Mouse (Mus musculus): Measurements from ENCODE around the gene Gm20604.

Gm20604 gene

GRCm38 (mm10) chr12:102710851-102711375, 47.6 kb downstream of the Gm20604 start:
- ATAC-seq (ENCODE audit: insufficient number of reproducible peaks, low FRiP score, low TSS enrichment), result peak; percentile 88

- ATAC-seq (ENCODE audit: insufficient number of reproducible peaks, low FRiP score, low TSS enrichment), result no peak
Measured at GRCm38 (mm10) chr12:102709896-102710295, 48.6 kb downstream of the Gm20604 start.

DNA sequence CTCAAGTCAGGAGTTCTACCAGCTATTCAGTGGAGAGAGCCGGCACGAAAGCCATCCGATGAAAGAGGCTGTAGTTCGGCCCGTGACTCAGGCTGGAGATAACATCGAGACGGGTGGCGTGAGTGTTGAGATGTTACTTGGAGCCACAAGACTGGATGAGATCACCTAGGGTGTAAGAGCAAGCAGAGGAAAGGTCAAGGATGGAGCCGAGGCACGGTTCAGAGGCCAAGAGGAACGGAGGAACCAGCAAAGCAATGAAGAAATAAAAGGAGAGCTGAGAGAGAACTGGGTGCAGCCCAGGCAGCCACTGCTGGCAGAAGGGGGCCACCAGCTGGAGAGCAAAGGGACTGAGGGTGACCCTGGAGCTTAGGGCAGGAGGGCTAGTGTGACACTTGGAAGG, 50.3 kb downstream of the Gm20604 start:
- no peak for ATAC-seq (ENCODE audit: insufficient number of reproducible peaks, low FRiP score, low TSS enrichment)

- no peak for ATAC-seq (ENCODE audit: insufficient number of reproducible peaks, low FRiP score, low TSS enrichment)
Measured at GRCm38 (mm10) chr12:102706833-102707463, 51.5 kb downstream of the Gm20604 start.

DNA sequence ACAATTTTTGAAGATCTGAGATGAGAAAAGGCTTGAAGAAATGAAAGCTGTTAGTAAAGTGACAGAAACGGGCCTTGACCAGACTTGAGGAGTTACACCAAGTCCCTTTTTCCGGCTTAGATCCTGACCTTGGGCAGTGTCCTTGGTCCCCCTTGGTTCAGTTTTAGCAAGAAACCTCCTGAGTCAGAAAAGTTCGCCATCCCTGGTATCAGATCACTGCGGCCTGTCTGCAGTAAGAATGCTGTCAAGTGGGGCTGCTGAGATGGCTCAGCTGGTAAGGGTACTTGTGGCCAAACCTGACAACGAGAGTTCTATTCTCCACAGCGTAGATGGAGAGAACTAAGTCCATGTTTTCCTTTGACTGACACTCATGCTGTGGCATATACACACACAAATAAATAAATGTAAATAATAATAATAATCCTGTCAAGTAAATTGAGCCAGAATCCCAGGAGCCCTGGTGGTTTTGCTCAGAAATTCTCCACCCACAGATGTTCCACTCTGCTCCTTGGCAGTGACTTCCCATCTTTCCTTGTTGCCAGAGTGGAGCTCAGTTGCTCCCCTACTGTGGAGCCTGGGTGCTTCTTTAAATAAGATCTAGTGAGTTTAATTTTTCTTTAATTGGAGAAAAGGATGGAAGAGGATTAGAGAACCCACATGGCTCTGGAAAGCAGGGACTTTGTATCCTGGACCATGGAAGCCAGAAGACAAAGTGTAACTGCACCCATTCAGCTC, 52.4 kb downstream of the Gm20604 start:
- ATAC-seq (ENCODE audit: insufficient number of reproducible peaks, low FRiP score, low TSS enrichment), result no peak

DNA sequence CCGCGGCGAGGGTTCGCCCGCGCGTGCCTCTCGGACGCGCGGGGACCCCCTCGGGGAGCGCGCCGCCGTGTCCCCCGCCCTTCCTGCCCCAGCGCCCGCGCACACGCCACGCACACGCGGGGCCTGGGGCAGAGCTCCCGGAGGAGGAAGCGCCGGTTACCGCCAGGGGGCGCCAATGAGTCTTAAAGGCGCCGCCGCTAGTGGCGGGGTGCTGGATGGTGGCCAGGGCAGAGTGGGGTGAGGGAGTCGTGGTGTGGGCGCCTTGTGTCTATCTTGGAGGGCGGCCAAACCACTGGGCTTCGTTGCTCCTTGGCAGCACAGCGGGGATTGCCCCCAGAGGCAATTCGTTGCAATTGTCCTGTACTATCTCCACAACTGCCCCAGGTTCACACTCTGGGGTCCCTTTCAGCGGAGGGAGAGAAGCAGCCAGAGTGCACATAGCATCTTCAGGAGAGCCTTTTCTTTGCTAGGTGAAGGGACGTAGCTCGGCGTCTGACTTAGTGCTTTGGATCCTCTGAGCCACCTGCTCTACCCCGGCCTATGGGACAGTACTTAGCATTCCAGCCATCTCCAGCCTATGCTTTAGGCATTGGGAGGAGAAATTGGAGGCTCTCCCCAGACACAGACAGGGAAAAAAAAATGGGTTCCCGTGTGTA, 53.1 kb downstream of the Gm20604 start:
- ATAC-seq (ENCODE audit: insufficient number of reproducible peaks, low FRiP score, low TSS enrichment), result peak; percentile 56

DNA sequence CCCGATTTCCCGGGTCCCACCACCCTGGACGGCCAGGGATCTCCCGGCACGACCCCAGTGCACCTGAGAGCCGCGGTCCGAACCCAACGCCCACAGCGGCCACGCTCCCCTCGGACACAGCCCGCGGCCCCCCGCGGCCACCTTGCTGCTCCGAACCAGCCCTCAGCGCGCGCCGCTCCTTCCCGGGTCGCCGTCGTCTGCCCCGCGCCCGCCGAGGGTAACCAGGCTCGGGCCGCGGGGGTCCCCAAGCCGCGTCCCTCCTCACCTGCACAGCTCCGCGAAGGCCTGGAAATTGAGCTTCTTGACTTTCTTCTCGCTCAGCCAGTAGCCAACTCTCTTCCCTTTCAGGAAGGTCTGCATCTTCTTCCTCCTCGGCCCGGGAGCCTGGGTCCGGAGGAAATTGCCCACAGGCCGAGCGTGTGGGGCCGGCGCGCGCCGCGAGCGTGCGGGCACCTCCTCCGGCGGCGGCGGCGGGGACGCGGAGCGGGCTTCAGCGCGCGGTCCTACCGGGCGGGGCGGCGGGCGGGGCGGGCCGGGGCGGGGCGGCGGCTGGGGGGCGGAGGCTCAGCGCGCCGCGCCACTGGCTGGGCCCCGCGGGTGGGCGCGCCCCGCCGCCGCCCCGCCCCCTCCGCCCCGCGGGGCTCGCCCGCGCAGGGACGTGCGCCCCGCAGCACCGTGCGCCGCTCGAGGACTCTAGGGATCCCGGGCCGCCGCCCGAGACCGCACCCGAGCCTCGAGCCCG, 53.8 kb downstream of the Gm20604 start, which contains the start of gene Itpk1:
Itpk1 (minus strand) TSS at position 474 of the 742 bp plus-strand sequence.
- ATAC-seq (ENCODE audit: insufficient number of reproducible peaks, low FRiP score, low TSS enrichment), result peak; percentile 34

GRCm38 (mm10) chr12:102703921-102704408, 54.5 kb downstream of the Gm20604 start:
- no peak for ATAC-seq (ENCODE audit: insufficient number of reproducible peaks, low FRiP score, low TSS enrichment)

GRCm38 (mm10) chr12:102703441-102703840, 55.0 kb downstream of the Gm20604 start:
- no peak for ATAC-seq (ENCODE audit: insufficient number of reproducible peaks, low FRiP score, low TSS enrichment)

- ATAC-seq (ENCODE audit: insufficient number of reproducible peaks, low FRiP score, low TSS enrichment), result no peak
Measured at GRCm38 (mm10) chr12:102703111-102703412, 55.4 kb downstream of the Gm20604 start.

- no peak for ATAC-seq (ENCODE audit: insufficient number of reproducible peaks, low FRiP score, low TSS enrichment)
Measured at GRCm38 (mm10) chr12:102702356-102703110, 55.9 kb downstream of the Gm20604 start.

DNA sequence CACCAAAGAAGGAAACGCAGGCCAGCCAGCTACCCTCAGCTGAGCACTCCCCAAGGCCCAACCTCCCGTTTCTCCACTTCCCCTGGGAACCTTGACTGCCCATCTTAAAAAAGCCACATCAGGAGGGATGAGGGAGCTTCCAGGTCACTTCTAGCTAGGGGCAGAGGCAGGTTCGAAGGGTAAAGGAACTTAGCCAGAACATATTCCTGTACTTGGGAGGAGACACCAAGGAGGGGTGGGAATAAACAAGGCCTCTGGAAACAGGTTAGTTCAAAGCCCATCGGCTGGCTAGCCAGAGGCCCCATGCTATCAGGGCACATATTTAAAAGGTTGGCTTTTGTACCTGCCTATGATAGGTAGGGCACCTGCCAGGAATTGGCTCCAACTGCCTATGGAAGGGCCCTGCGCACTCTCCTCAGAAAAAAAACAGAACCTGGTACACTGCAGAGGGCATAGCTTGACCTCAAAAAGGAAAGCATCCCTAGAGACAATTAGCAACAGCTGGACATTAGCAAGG, 56.7 kb downstream of the Gm20604 start:
- no peak for ATAC-seq (ENCODE audit: insufficient number of reproducible peaks, low FRiP score, low TSS enrichment)

DNA sequence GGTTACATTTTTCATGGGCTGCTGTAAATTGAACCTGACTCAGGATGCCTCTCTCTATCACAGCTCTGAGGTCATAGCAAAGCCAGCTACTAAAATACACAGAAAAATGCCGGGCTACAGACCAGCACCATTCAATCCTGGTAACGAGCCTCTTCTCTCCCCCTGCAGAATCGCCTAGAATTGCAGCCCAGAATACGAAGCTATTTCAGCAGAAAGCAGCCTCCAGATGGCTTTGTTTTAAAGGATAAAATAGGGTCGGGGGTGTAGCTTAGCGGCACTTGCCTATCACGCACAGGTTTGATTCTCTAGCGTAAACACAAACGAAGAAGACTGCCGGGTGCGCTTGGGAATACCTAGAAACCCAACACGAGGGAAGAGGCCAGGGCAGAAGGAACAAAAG, 58.0 kb downstream of the Gm20604 start:
- no peak for ATAC-seq (ENCODE audit: insufficient number of reproducible peaks, low FRiP score, low TSS enrichment)

DNA sequence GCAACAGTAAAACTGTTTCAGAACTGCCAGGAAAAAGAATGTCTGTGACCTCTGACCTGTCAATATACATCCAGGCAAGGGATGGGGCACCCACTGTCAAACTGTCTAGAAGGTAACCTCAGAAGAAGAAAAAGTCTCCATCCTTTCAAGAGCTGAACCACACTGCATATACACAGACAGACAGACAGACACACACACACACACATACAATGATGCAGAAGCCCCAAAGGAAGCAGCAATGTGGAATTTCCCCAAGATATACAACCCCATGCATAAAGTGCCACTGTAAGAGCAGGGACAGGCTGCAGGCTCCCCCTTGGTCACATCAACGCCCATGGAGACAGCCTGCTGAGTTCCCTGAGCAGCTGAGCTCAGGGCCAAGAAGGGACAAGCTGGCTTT, 59.3 kb downstream of the Gm20604 start:
- no peak for ATAC-seq (ENCODE audit: insufficient number of reproducible peaks, low FRiP score, low TSS enrichment)

GRCm38 (mm10) chr12:102698089-102698684, 60.3 kb downstream of the Gm20604 start:
- ATAC-seq (ENCODE audit: insufficient number of reproducible peaks, low FRiP score, low TSS enrichment), result no peak

- ATAC-seq (ENCODE audit: insufficient number of reproducible peaks, low FRiP score, low TSS enrichment), result no peak
Measured at GRCm38 (mm10) chr12:102697381-102697780, 61.1 kb downstream of the Gm20604 start.

DNA sequence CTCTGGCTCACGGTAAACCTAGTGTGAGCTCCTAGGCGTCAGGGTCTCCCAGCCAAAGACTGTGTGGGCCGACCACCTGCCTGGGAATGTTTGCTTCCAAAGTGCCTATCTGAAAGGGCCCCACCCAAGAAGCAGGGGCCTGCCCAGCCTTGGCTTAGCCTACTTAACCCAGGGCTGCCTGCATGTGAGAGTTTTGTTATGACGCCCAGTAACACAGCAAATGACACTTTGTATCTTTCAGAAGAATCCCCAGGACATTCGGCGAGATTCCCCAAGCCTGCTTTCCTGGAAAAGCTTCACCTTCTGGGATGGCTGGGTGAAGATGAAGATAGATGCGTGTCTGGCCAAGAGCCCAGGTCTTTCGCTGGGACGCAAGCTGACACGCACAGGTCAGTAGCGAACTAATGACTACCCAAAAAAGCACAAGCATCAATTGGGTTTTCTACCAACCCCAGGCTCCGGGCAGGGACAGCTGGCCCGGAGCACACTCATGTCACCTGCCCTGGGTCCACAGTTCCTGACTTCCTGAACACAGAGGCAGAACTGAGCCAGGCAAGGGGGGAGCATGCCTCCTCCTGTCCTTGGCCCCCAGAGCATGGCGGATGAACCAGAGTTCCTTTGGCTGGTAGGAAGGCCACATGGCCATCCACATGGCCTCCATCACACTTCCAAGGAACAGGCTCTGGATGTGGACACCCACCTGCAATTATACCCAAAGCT, 61.7 kb downstream of the Gm20604 start:
- 0 out of 2 replicates have a peak, but pooled peaks have one; percentile 12 for ATAC-seq (ENCODE audit: insufficient number of reproducible peaks, low FRiP score, low TSS enrichment)

Measured in cerebellum, adult (tissue).